Mouse (Mus musculus) heart, postnatal 14 days (tissue): ENCODE results near the gene Pkib. TPM values are rescaled to one million over a fixed set of nuclear protein-coding genes. Genes with fewer than 3 reads are reported as not detected.

Experiments used
- total RNA-seq, 2 experiments: library from RNA; stranded (reverse); gene quantifications; 2 replicates each; pipeline ENCODE4 v1.2.3; 2021

The Pkib gene
- total RNA-seq, 2 experiments from 2014 or later, result 0.29 to 0.39 TPM

Other genes starting within 250 kb of the Pkib start
- 10 to 100 TPM; 16.4 to 18.0 TPM for gene Hsf2, start 145.6 kb upstream of the Pkib start, total RNA-seq
- gene Serinc1, start 99.5 kb upstream of the Pkib start, total RNA-seq, result 100 to 1,000 TPM; 254 to 264 TPM
- 1 to 10 TPM; 1.9 to 2.9 TPM for gene Fabp7, start 152.9 kb downstream of the Pkib start, total RNA-seq
- gene Smpdl3a, start 162.4 kb downstream of the Pkib start, total RNA-seq, result 10 to 100 TPM; 50.3 to 54.0 TPM